Mouse (Mus musculus) G1E (cell line): ENCODE results near the gene Tnc. TPM values are rescaled to one million over a fixed set of nuclear protein-coding genes. Genes with fewer than 3 reads are reported as not detected.

Source experiments
- ATAC-seq: 2 replicates; pipeline ENCODE4 v1.8.0; 2016; ENCODE audit warnings: mild to moderate bottlenecking; ENCODE audit not compliant: insufficient number of reproducible peaks, poor library complexity, low FRiP score, severe bottlenecking; ENCODE audit errors: extremely low read depth
- DNase-seq: peaks from one replicate; pipeline ENCODE4 v3.0.0; 2012; ENCODE audit warnings: low spot score
- H3K27me3 ChIP-seq: 2 replicates; pipeline ENCODE4 v1.6.1; 2012; ENCODE audit warnings: mild to moderate bottlenecking, low read length, inconsistent platforms; ENCODE audit not compliant: insufficient read depth
- H3K36me3 ChIP-seq: replicated peaks from 2 replicates; pipeline ENCODE3; 2012; ENCODE audit warnings: mild to moderate bottlenecking, inconsistent platforms
- H3K4me1 ChIP-seq: 2 replicates; pipeline ENCODE4 v1.6.1; 2012; ENCODE audit warnings: low read depth, low read length, inconsistent platforms, mixed read lengths; ENCODE audit not compliant: insufficient read depth
- H3K4me3 ChIP-seq: 2 replicates; pipeline ENCODE4 v1.5.1; 2012; ENCODE audit warnings: low read depth, mild to moderate bottlenecking, inconsistent platforms, low read length, moderate library complexity, mixed read lengths
- H3K9me3 ChIP-seq: replicated peaks from 2 replicates; pipeline ENCODE4 v1.6.1; 2012; ENCODE audit warnings: inconsistent platforms
- CTCF ChIP-seq: IDR thresholded peaks from 2 replicates; pipeline ENCODE4 v1.5.1; 2012; ENCODE audit warnings: low read depth, low read length, inconsistent platforms, mixed read lengths
- GATA1 ChIP-seq: IDR thresholded peaks from 2 replicates; pipeline ENCODE4 v1.6.1; 2012; ENCODE audit warnings: borderline replicate concordance, low read length, inconsistent platforms, mixed read lengths
- GATA2 ChIP-seq: IDR thresholded peaks from 2 replicates; pipeline ENCODE4 v1.6.1; 2012; ENCODE audit warnings: low read depth, low read length, inconsistent platforms, borderline replicate concordance
- POLR2AphosphoS5 ChIP-seq: IDR thresholded peaks from 2 replicates; pipeline ENCODE4 v1.6.1; 2012; ENCODE audit warnings: low read depth, low read length, inconsistent platforms; ENCODE audit not compliant: insufficient replicate concordance
- TAL1 ChIP-seq: conservative IDR thresholded peaks from 2 replicates; pipeline ENCODE4 v1.6.1; 2012; ENCODE audit warnings: low read depth, low read length, inconsistent platforms, mixed read lengths
- polyA plus RNA-seq: library from polyadenylated mRNA; stranded (reverse); fragments of >175 nt; gene quantifications from 2 replicates; pipeline ENCODE4 v1.2.3, GENCODE M21; 2012
- total RNA-seq, 2 experiments: library from RNA; stranded (forward) in 1 of 2; stranded (reverse) in 1 of 2; fragments of 200-1000 nt in 1 of 2; fragments of >200 nt in 1 of 2; fragmentation: Nextera tagmentation in 1 of 2; gene quantifications; 2 replicates each; pipeline ENCODE4 v1.2.3; 2014 to 2017

The Tnc gene
- total and polyA plus RNA-seq, 3 experiments: 0.16 TPM; not detected in 2

DNA sequence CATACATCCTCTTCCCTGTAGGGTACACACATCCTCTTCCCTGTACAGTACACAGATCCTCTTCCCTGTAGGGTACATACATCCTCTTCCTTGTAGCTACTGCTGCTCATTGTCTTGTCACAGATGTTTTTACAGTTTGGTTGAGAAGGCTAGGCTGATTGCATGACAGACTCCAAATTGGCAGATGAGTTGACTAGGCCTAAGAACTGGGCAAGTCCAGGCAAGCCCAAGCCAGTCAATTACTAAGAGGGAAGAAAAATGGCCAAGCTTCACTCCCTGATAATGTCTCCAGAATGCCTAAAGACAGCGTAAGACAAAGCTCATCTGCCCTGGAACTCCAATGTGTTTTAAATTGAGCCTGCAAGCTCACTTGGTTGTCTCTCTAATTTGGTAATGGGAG is 36.9 kb downstream of the Tnc start:
- ATAC-seq: no peak
- DNase-seq: no peak
- TF ChIP-seq GATA2: no peak
- Histone ChIP-seq H3K36me3 (no peaks in the 10 kb centered on the region), H3K4me1 (no peaks in the 10 kb centered on the region), H3K9me3 (peaks cover 46% of the 10 kb centered on the region), H3K27me3 (no peaks in the 10 kb centered on the region), H3K4me3 (no peak overlapping the region)

DNA sequence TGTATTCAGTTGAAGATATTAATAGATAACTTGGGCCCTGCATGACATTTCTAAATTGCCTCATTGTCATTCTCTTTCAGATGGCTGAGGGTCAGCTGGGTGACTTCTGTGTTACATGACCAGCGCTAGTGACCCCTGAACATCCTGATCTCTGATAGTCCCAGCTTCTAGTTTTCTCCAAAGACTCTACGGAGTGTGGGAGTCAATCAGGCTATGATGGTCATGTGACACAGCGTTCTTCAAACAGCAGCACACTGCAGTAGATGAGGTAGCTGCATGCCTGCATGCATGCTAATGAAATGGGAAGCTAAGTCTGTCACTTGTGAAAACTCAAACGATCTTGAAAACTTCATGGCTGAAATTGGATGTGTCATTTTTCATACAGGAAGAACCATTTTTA is 41.6 kb downstream of the Tnc start:
- Histone ChIP-seq H3K4me1 (no peaks in the 10 kb centered on the region), H3K27me3 (no peaks in the 10 kb centered on the region), H3K9me3 (peaks cover 47% of the 10 kb centered on the region), H3K4me3 (no peak overlapping the region), H3K36me3 (no peaks in the 10 kb centered on the region)
- DNase-seq: no peak
- no peak for TF ChIP-seq GATA1
- TF ChIP-seq GATA2: no peak
- TF ChIP-seq CTCF: no peak
- no peak for TF ChIP-seq POLR2AphosphoS5
- TF ChIP-seq TAL1: no peak
- no peak for ATAC-seq

DNA sequence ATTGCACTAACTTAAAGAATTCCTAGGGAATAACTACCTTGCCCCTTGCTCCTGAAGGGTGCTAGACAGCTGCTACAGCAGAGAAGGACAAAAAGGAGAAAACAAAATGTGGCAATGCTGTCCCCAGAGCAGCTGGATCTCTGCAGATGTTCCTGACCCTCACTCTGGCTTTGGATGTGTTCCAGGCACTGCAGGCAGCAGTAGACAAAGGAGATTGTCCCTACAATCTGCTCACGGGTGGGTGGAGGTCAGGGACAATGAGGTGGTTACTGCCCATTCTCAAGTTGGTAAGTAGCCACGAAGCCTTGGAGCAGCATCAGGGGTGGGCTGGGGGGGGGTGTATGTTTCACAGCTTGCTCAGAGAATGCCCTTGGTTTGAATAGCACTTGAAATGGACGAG is 43.1 kb downstream of the Tnc start:
- TF ChIP-seq CTCF (no peak), GATA1 (no peak), TAL1 (no peak)
- Histone ChIP-seq H3K9me3 (peaks cover 43% of the 10 kb centered on the region), H3K27me3 (no peaks in the 10 kb centered on the region), H3K4me3 (no peak overlapping the region), H3K36me3 (no peaks in the 10 kb centered on the region), H3K4me1 (no peaks in the 10 kb centered on the region)
- ATAC-seq: no peak
- DNase-seq: no peak

- ATAC-seq (no peak), DNase-seq (no peak)
- Histone ChIP-seq H3K27me3 (no peaks in the 10 kb centered on the region), H3K4me1 (no peaks in the 10 kb centered on the region), H3K4me3 (no peak overlapping the region), H3K9me3 (peaks cover 34% of the 10 kb centered on the region), H3K36me3 (no peaks in the 10 kb centered on the region)
- no peak for TF ChIP-seq TAL1
Observed at GRCm38 (mm10) chr4:64002168-64002567, 44.6 kb downstream of the Tnc start.

GRCm38 (mm10) chr4:64000788-64001187 is 46.0 kb downstream of the Tnc start:
- Histone ChIP-seq H3K9me3 (peaks cover 30% of the 10 kb centered on the region), H3K4me1 (no peaks in the 10 kb centered on the region), H3K36me3 (no peaks in the 10 kb centered on the region), H3K4me3 (no peak overlapping the region), H3K27me3 (no peaks in the 10 kb centered on the region)
- ATAC-seq (no peak), DNase-seq (no peak)
- TF ChIP-seq TAL1 (no peak), GATA2 (no peak), GATA1 (no peak), CTCF (no peak)

- ATAC-seq: no peak
Observed at GRCm38 (mm10) chr4:64000293-64000692, 46.5 kb downstream of the Tnc start.

GRCm38 (mm10) chr4:63993462-63994113 is 53.2 kb downstream of the Tnc start:
- DNase-seq: no peak
- H3K4me3 ChIP-seq: no peak overlapping the region
- TF ChIP-seq POLR2AphosphoS5 (no peak), CTCF (no peak), TAL1 (no peak), GATA1 (no peak), GATA2 (no peak)
- no peaks in the 10 kb centered on the region for H3K4me1 ChIP-seq
- peaks cover 21% of the 10 kb centered on the region for H3K9me3 ChIP-seq
- ATAC-seq: no peak
- H3K36me3 ChIP-seq: no peaks in the 10 kb centered on the region
- H3K27me3 ChIP-seq: no peaks in the 10 kb centered on the region

More at GRCm38 (mm10) chr4:64000293-64000692, 46.5 kb downstream of the Tnc start:
- Histone ChIP-seq H3K9me3 (peaks cover 34% of the 10 kb centered on the region), H3K4me1 (no peaks in the 10 kb centered on the region), H3K27me3 (no peaks in the 10 kb centered on the region), H3K36me3 (no peaks in the 10 kb centered on the region), H3K4me3 (no peak overlapping the region)
- no peak for TF ChIP-seq CTCF
- TF ChIP-seq GATA2: no peak
- no peak for TF ChIP-seq POLR2AphosphoS5
- TF ChIP-seq TAL1: no peak
- TF ChIP-seq GATA1: no peak
- no peak for DNase-seq
